Mouse (Mus musculus) liver, postnatal 0 days (tissue): ENCODE measurements around the gene Tap2.

Experiments
- CTCF ChIP-seq: sonication (generic); IDR thresholded peaks from 2 replicates; pipeline ENCODE4 v1.5.1; 2016; ENCODE audit warnings: antibody characterized with exemption, low read depth
- EP300 ChIP-seq: IDR thresholded peaks from 2 replicates; pipeline ENCODE4 v1.6.1; 2016; ENCODE audit warnings: antibody characterized with exemption, low read depth, mild to moderate bottlenecking

DNA sequence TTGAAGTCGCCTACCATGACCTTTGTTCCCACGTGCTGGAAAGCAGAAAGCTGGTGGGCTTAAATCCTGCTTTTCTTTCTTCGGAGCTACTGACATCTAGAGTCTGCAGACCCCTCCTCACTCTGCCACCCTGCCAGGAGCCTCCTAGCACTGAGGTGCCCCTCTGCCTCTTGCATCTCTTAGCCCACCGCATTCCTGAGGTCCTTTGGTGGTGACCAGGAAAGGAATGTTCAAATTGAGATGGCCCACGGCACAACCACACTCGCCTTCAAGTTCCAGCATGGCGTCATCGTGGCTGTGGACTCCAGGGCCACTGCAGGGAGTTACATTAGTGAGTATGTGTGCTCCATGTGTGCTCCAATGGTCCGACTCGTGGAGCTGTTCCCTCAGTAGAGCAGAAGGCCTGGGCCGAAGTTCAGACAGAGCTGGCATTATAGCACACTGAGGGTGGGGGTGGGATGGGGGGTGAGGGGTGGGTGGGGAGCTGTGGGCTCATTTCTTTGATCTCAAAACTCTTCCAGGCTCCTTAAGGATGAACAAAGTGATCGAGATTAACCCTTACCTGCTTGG, 4.2 kb upstream of the Tap2 start:
- TF ChIP-seq CTCF (no peak), EP300 (no peak)
